Mouse (Mus musculus) cortical plate, adult 2 months (tissue): ENCODE data around the gene Teddm1a.

Experiments
- CTCF ChIP-seq: fragments of 200-500 bp; IDR thresholded peaks from 2 replicates; pipeline ENCODE4 v1.5.1; 2011; ENCODE audit warnings: mild to moderate bottlenecking, control low read depth, low read length; ENCODE audit not compliant: insufficient read depth; ENCODE audit errors: extremely low read depth
- POLR2A ChIP-seq: fragments of 200-500 bp; IDR thresholded peaks from 2 replicates; pipeline ENCODE4 v1.6.1; 2011; ENCODE audit warnings: mild to moderate bottlenecking, low read length, control low read depth; ENCODE audit not compliant: insufficient read depth; ENCODE audit errors: extremely low read depth

GRCm38 (mm10) chr1:153908741-153909140 is 17.2 kb downstream of the Teddm1a start:
- no peak for TF ChIP-seq CTCF
- TF ChIP-seq POLR2A = no peak
